ENCODE assay signal across 9 mouse cellular contexts in genomic region chr10:94413770-94414651, GRCm38 (mm10).
DNase-seq lines count a peak whose midpoint lies in the region; ATAC-seq lines count a peak whose summit lies in the region.
"Had no signal": no experiment of that assay in that cellular context is flagged by ENCODE, and none has a peak within 500 bp of the region (broad histone marks: within the 10 kb centered on the region; RNA-seq: fewer than 3 reads in every experiment).

No protein-coding gene starts in this region.

- no peak overlapping the region for H3K4me3 ChIP-seq in forebrain, embryonic 14.5 days (ENCODE audit: low read depth, low read length)
- H3K4me3 ChIP-seq in neural tube, embryonic 15.5 days (replicated peaks): no peak overlapping the region
- H3K4me3 ChIP-seq: myocyte had no signal

- DNase-seq in gastrocnemius, adult 18-20 months (ENCODE audit: low spot score): peak; percentile 20
- DNase-seq in gastrocnemius, postnatal 25 days: no peak
- DNase-seq in NIH3T3 (ENCODE audit: low read depth): peak; percentile 66
- DNase-seq in forebrain, embryonic 14.5 days (ENCODE audit: low spot score): peak; percentile 47
- peak; percentile 28 to 44 for DNase-seq in kidney, postnatal 4 days
- DNase-seq in thymus, postnatal 10 days (ENCODE audit: low spot score in 2 of 2): no peak

- peak; percentile 33; the same call in 1 of the 2 replicates for ATAC-seq in forebrain, embryonic 14.5 days
- peak; percentile 90 for ATAC-seq in neural tube, embryonic 15.5 days (ENCODE audit: low FRiP score)
- ATAC-seq in megakaryocyte, adult 5-6 weeks (ENCODE audit: poor library complexity, severe bottlenecking): no peak

- WGBS in forebrain, embryonic 14.5 days: 41% methylated on average over 8 of the region's 8 CpGs
- 15% methylated on average over 8 of the region's 8 CpGs for WGBS in neural tube, embryonic 15.5 days

- no peaks in the 10 kb centered on the region for H3K36me3 ChIP-seq in forebrain, embryonic 14.5 days (ENCODE audit: control insufficient read depth, insufficient read depth, low read length)
- no peaks in the 10 kb centered on the region for H3K36me3 ChIP-seq in neural tube, embryonic 15.5 days

- peaks cover 16% of the 10 kb centered on the region; the same call in 1 of the 2 replicates for H3K4me1 ChIP-seq in forebrain, embryonic 14.5 days (ENCODE audit: control insufficient read depth, insufficient read depth, low read length)
- peaks cover 48% of the 10 kb centered on the region for H3K4me1 ChIP-seq in neural tube, embryonic 15.5 days

- no peak overlapping the region for H3K27ac ChIP-seq in forebrain, embryonic 14.5 days (ENCODE audit: low read depth, low read length)
- peak overlapping the region; percentile 81 for H3K27ac ChIP-seq in neural tube, embryonic 15.5 days (replicated peaks)

- no peak overlapping the region for H3K4me2 ChIP-seq in forebrain, embryonic 14.5 days (ENCODE audit: low read length)
- H3K4me2 ChIP-seq in neural tube, embryonic 15.5 days: peak overlapping the region; percentile 2; the same call in 1 of the 2 replicates

- H3K27me3 ChIP-seq in forebrain, embryonic 14.5 days (replicated peaks; ENCODE audit: control insufficient read depth, insufficient read depth, low read length): no peaks in the 10 kb centered on the region
- H3K27me3 ChIP-seq in neural tube, embryonic 15.5 days (replicated peaks): no peaks in the 10 kb centered on the region

- no peaks in the 10 kb centered on the region for H3K9me3 ChIP-seq in forebrain, embryonic 14.5 days (replicated peaks; ENCODE audit: control insufficient read depth, low read length)
- no peaks in the 10 kb centered on the region for H3K9me3 ChIP-seq in neural tube, embryonic 15.5 days (replicated peaks)

- no peak overlapping the region for H3K9ac ChIP-seq in forebrain, embryonic 14.5 days (ENCODE audit: low read length)
- no peak overlapping the region for H3K9ac ChIP-seq in neural tube, embryonic 15.5 days (replicated peaks)

Comparison
In these comparisons a context has a peak if more than half of its experiments do, and no peak if none do; other contexts are left out.
1. DNase-seq: peak in gastrocnemius, adult 18-20 months (single experiment), NIH3T3 (single experiment), forebrain, embryonic 14.5 days (single experiment) and kidney, postnatal 4 days (2 of 2); none in gastrocnemius, postnatal 25 days (single experiment) and thymus, postnatal 10 days (0 of 2).